In genomic region chr5:30825821-30826220, GRCm38 (mm10) we compare ENCODE assay signal across 17 mouse cellular contexts. TPM values are rescaled to one million over a fixed set of nuclear protein-coding genes. Genes with fewer than 3 reads are reported as not detected.
A peak's percentile ranks its signal among the peaks of the same experiment; 100 is the strongest.
DNase-seq lines count a peak whose midpoint lies in the region; ATAC-seq and TF ChIP-seq lines count a peak whose summit lies in the region.
"Had no signal": no experiment of that assay in that cellular context is flagged by ENCODE, and none has a peak within 500 bp of the region (broad histone marks: within the 10 kb centered on the region; RNA-seq: fewer than 3 reads in every experiment).

No protein-coding gene starts in this region.

- H3K9ac ChIP-seq in hindbrain, postnatal 0 days (replicated peaks; ENCODE audit: low read length), result no peak overlapping the region
- H3K9ac ChIP-seq in hindbrain, embryonic 11.5 days (ENCODE audit: low read depth, low read length), result no peak overlapping the region
- H3K9ac ChIP-seq: heart, embryonic 13.5 days; liver, embryonic 15.5 days; neural tube, embryonic 12.5 days had no signal

- no peak overlapping the region for H3K4me2 ChIP-seq in hindbrain, postnatal 0 days (ENCODE audit: low read depth, low read length)
- H3K4me2 ChIP-seq in hindbrain, embryonic 11.5 days (replicated peaks; ENCODE audit: low read depth, low read length), result no peak overlapping the region
- H3K4me2 ChIP-seq: heart, embryonic 13.5 days; liver, embryonic 15.5 days; neural tube, embryonic 12.5 days had no signal

- no peak overlapping the region for H3K4me3 ChIP-seq in hindbrain, postnatal 0 days (ENCODE audit: low read length)
- H3K4me3 ChIP-seq in hindbrain, embryonic 11.5 days (ENCODE audit: low read depth, low read length), result no peak overlapping the region
- H3K4me3 ChIP-seq: heart, embryonic 13.5 days; liver, embryonic 15.5 days; neural tube, embryonic 12.5 days had no signal

- no peak for DNase-seq in hindbrain, postnatal 0 days (ENCODE audit: low spot score)
- DNase-seq in hindbrain, embryonic 11.5 days (ENCODE audit: low spot score), result no peak
- peak; percentile 23 for DNase-seq in ovary, postnatal 36 days (ENCODE audit: low spot score)
- no peak for DNase-seq in ovary, postnatal 14 days (ENCODE audit: low spot score)
- DNase-seq in cerebellum, adult 9-11 months, result peak; percentile 83
- DNase-seq in adrenal gland, adult 18-20 months (ENCODE audit: low spot score in 2 of 2), result no peak
- no peak for DNase-seq in embryo, embryonic 11 days
- DNase-seq: heart, postnatal 4 days; kidney, adult 18-20 months; kidney, postnatal 25 days; layer of hippocampus, postnatal 36 days; right cerebral cortex, postnatal 4 days; thymus, adult 18-20 months had no signal

- no peak for ATAC-seq in hindbrain, postnatal 0 days
- no peak for ATAC-seq in hindbrain, embryonic 11.5 days (ENCODE audit: low FRiP score)
- ATAC-seq: CD4-positive, CD25-positive, alpha-beta regulatory T cell, adult 4 months had no signal

- H3K27ac ChIP-seq in hindbrain, postnatal 0 days, result peak overlapping the region; percentile 11; the same call in 1 of the 2 replicates
- no peak overlapping the region for H3K27ac ChIP-seq in hindbrain, embryonic 11.5 days (ENCODE audit: low read depth, low read length)
- H3K27ac ChIP-seq: heart, embryonic 13.5 days; liver, embryonic 15.5 days; neural tube, embryonic 12.5 days had no signal

- no peaks in the 10 kb centered on the region for H3K27me3 ChIP-seq in hindbrain, postnatal 0 days (ENCODE audit: insufficient read depth, low read length)
- H3K27me3 ChIP-seq in hindbrain, embryonic 11.5 days (ENCODE audit: control insufficient read depth, insufficient read depth, low read length), result no peaks in the 10 kb centered on the region
- H3K27me3 ChIP-seq: heart, embryonic 13.5 days; liver, embryonic 15.5 days; neural tube, embryonic 12.5 days had no signal

- 60% methylated on average over 6 of the region's 6 CpGs for WGBS in hindbrain, postnatal 0 days
- whole genome bisulfite sequencing in hindbrain, embryonic 11.5 days, result 85% methylated on average over 6 of the region's 6 CpGs

- no peaks in the 10 kb centered on the region for H3K36me3 ChIP-seq in hindbrain, postnatal 0 days (ENCODE audit: insufficient read depth, low read length)
- no peaks in the 10 kb centered on the region for H3K36me3 ChIP-seq in hindbrain, embryonic 11.5 days (ENCODE audit: control insufficient read depth, insufficient read depth, low read length)
- H3K36me3 ChIP-seq: heart, embryonic 13.5 days; liver, embryonic 15.5 days; neural tube, embryonic 12.5 days had no signal

- peaks cover 3% of the 10 kb centered on the region; the same call in 1 of the 2 replicates for H3K4me1 ChIP-seq in hindbrain, postnatal 0 days (ENCODE audit: insufficient read depth, low read length)
- H3K4me1 ChIP-seq in hindbrain, embryonic 11.5 days (replicated peaks; ENCODE audit: control insufficient read depth, insufficient read depth, low read length), result no peaks in the 10 kb centered on the region
- H3K4me1 ChIP-seq: liver, embryonic 15.5 days had no signal

- TF ChIP-seq CTCF in hindbrain, postnatal 0 days (IDR thresholded peaks at IDR 0.05; ENCODE audit: low read depth), result no peak

- H3K9me3 ChIP-seq in hindbrain, postnatal 0 days (ENCODE audit: low read length), result no peaks in the 10 kb centered on the region
- H3K9me3 ChIP-seq in hindbrain, embryonic 11.5 days (ENCODE audit: control insufficient read depth, low read length), result no peaks in the 10 kb centered on the region
- H3K9me3 ChIP-seq: heart, embryonic 13.5 days; liver, embryonic 15.5 days; neural tube, embryonic 12.5 days had no signal

RNA-seq across cellular contexts. Expression of gene Mapre3, which starts 11.4 kb away (rescaled TPM):
- 51.7 and 55.8 TPM in 2 replicates for total RNA-seq in hindbrain, postnatal 0 days (2014; rRNA removed)
- polyA plus RNA-seq in hindbrain, postnatal 0 days (2015; fragmentation: Nextera tagmentation; extraction: Ambion mirVana), result 134 and 137 TPM in 2 replicates
- 34.1 and 38.2 TPM in 2 replicates for polyA plus RNA-seq in hindbrain, embryonic 11.5 days (2014; fragmentation: Nextera tagmentation; extraction: Ambion mirVana)
- total RNA-seq in adrenal gland, adult 18-20 months (2021), result 10 to 100 TPM; 60.7 to 76.5 TPM

RNA-seq across cellular contexts. Expression of gene Tmem214, which starts 42.0 kb away (rescaled TPM):
- total RNA-seq in hindbrain, postnatal 0 days (2014; rRNA removed), result 86.7 and 89.5 TPM in 2 replicates
- polyA plus RNA-seq in hindbrain, postnatal 0 days (2015; fragmentation: Nextera tagmentation; extraction: Ambion mirVana), result 59.1 and 59.2 TPM in 2 replicates
- polyA plus RNA-seq in hindbrain, embryonic 11.5 days (2014; fragmentation: Nextera tagmentation; extraction: Ambion mirVana), result 33.3 and 37.1 TPM in 2 replicates
- 10 to 100 TPM; 54.0 to 57.3 TPM for total RNA-seq in adrenal gland, adult 18-20 months (2021)

Comparison
In these comparisons a context has a peak if more than half of its experiments do, and no peak if none do; other contexts are left out.
1. DNase-seq: peak in ovary, postnatal 36 days (single experiment) and cerebellum, adult 9-11 months (single experiment); none in hindbrain, postnatal 0 days (single experiment), hindbrain, embryonic 11.5 days (single experiment), ovary, postnatal 14 days (single experiment), adrenal gland, adult 18-20 months (0 of 2) and embryo, embryonic 11 days (single experiment).